Mouse (Mus musculus) MEL (cell line): ENCODE measurements around the gene Mapt. TPM values are rescaled to one million over a fixed set of nuclear protein-coding genes. Genes with fewer than 3 reads are reported as not detected.

Experiments used
- DNase-seq: peaks from one replicate; pipeline ENCODE4 v3.0.0; 2011; ENCODE audit warnings: low read depth, low spot score
- H3K27ac ChIP-seq: 2 replicates; pipeline ENCODE4 v1.5.1; 2012; ENCODE audit warnings: low read depth, mild to moderate bottlenecking, control low read depth, low read length, moderate library complexity; ENCODE audit not compliant: control insufficient read depth
- H3K27me3 ChIP-seq, 2 experiments: fragments of 150-350 bp in 1 of 2; sonication (generic) in 1 of 2; 2 replicates each; pipeline ENCODE4 v1.6.1; 2012; ENCODE audit warnings: low read length in 2 of 2, mild to moderate bottlenecking in 2 of 2, improper control_type of control experiment in 1 of 2, moderate library complexity in 1 of 2; ENCODE audit not compliant: insufficient read depth in 2 of 2, control insufficient read depth in 1 of 2
- H3K36me3 ChIP-seq, 2 experiments: 2 replicates each; pipeline ENCODE4 v1.6.1; 2012 to 2014; ENCODE audit warnings: low read length in 2 of 2, improper control_type of control experiment in 1 of 2, inconsistent platforms in 1 of 2, mild to moderate bottlenecking in 1 of 2; ENCODE audit not compliant: insufficient read depth in 2 of 2, control insufficient read depth in 1 of 2
- H3K4me1 ChIP-seq, 2 experiments: fragments of 150-350 bp in 1 of 2; sonication (generic) in 1 of 2; 2 replicates each; pipeline ENCODE4 v1.6.1; 2012; ENCODE audit warnings: low read length in 2 of 2, improper control_type of control experiment in 1 of 2, mild to moderate bottlenecking in 1 of 2; ENCODE audit not compliant: insufficient read depth in 2 of 2, control insufficient read depth in 1 of 2
- H3K4me3 ChIP-seq, 2 experiments: fragments of 150-350 bp in 1 of 2; sonication (generic) in 1 of 2; 2 replicates each; pipeline ENCODE4 v1.5.1; 2012; ENCODE audit warnings: low read depth in 2 of 2, low read length in 2 of 2, mild to moderate bottlenecking in 2 of 2, moderate library complexity in 2 of 2, control low read depth in 1 of 2, improper control_type of control experiment in 1 of 2; ENCODE audit not compliant: control insufficient read depth in 1 of 2, insufficient read depth in 1 of 2
- H3K79me2 ChIP-seq: 2 replicates; pipeline ENCODE4 v1.6.1; 2012; ENCODE audit warnings: mild to moderate bottlenecking, low read length, moderate library complexity; ENCODE audit not compliant: control insufficient read depth, poor library complexity, insufficient read depth
- H3K9ac ChIP-seq: 2 replicates; pipeline ENCODE4 v1.6.1; 2012; ENCODE audit warnings: low read depth, mild to moderate bottlenecking, control low read depth, low read length, moderate library complexity; ENCODE audit not compliant: control insufficient read depth, poor library complexity, severe bottlenecking
- H3K9me3 ChIP-seq: fragments of 150-350 bp; sonication (generic); replicated peaks from 2 replicates; pipeline ENCODE4 v1.6.1; 2012; ENCODE audit warnings: mild to moderate bottlenecking, low read length, improper control_type of control experiment, moderate library complexity; ENCODE audit not compliant: insufficient read depth
- BHLHE40 ChIP-seq: IDR thresholded peaks from 2 replicates; pipeline ENCODE4 v1.6.1; 2012; ENCODE audit warnings: low read depth, mild to moderate bottlenecking, inconsistent platforms, low read length, improper control_type of control experiment, borderline replicate concordance
- CHD1 ChIP-seq: IDR thresholded peaks from 2 replicates; pipeline ENCODE4 v1.6.1; 2012; ENCODE audit warnings: low read depth, mild to moderate bottlenecking, inconsistent platforms, low read length, improper control_type of control experiment
- CTCF ChIP-seq, 3 experiments: IDR thresholded peaks in 2 of 3; conservative IDR thresholded peaks in 1 of 3; 2 replicates each; pipeline ENCODE4 v1.5.1; 2011 to 2012; ENCODE audit warnings: low read length in 3 of 3, low read depth in 2 of 3, mild to moderate bottlenecking in 2 of 3, improper control_type of control experiment in 1 of 3, inconsistent platforms in 1 of 3, mixed read lengths in 1 of 3, moderate library complexity in 1 of 3; ENCODE audit not compliant: control insufficient read depth in 1 of 3, insufficient read depth in 1 of 3, poor library complexity in 1 of 3, severe bottlenecking in 1 of 3
- E2F4 ChIP-seq: IDR thresholded peaks from 2 replicates; pipeline ENCODE4 v1.6.1; 2011; ENCODE audit warnings: low read depth, low read length, improper control_type of control experiment, borderline replicate concordance
- ETS1 ChIP-seq: IDR thresholded peaks from 2 replicates; pipeline ENCODE4 v1.6.1; 2012; ENCODE audit warnings: low read depth, mild to moderate bottlenecking, inconsistent platforms, low read length, improper control_type of control experiment, moderate library complexity
- GATA1 ChIP-seq: IDR thresholded peaks from 2 replicates; pipeline ENCODE4 v1.6.1; 2011; ENCODE audit warnings: low read depth, low read length, improper control_type of control experiment
- HCFC1 ChIP-seq: IDR thresholded peaks from 2 replicates; pipeline ENCODE4 v1.6.1; 2012; ENCODE audit warnings: low read depth, mild to moderate bottlenecking, inconsistent platforms, low read length, improper control_type of control experiment, moderate library complexity
- JUND ChIP-seq: IDR thresholded peaks from 2 replicates; pipeline ENCODE4 v1.6.1; 2011; ENCODE audit warnings: low read depth, mild to moderate bottlenecking, improper control_type of control experiment, low read length
- KAT2A ChIP-seq: conservative IDR thresholded peaks from 2 replicates; pipeline ENCODE4 v1.6.1; 2012; ENCODE audit warnings: low read depth, low read length, improper control_type of control experiment, inconsistent platforms
- MAFK ChIP-seq: IDR thresholded peaks from 2 replicates; pipeline ENCODE4 v1.6.1; 2011; ENCODE audit warnings: low read depth, mild to moderate bottlenecking, low read length, improper control_type of control experiment, borderline replicate concordance
- MAX ChIP-seq: IDR thresholded peaks from 2 replicates; pipeline ENCODE4 v1.6.1; 2011; ENCODE audit warnings: low read length, improper control_type of control experiment
- MEF2A ChIP-seq: IDR thresholded peaks from 2 replicates; pipeline ENCODE4 v1.6.1; 2014; ENCODE audit warnings: low read depth, mild to moderate bottlenecking, inconsistent platforms, low read length, improper control_type of control experiment; ENCODE audit not compliant: poor library complexity, insufficient replicate concordance, severe bottlenecking; ENCODE audit errors: extremely low read depth
- MXI1 ChIP-seq: IDR thresholded peaks from 2 replicates; pipeline ENCODE4 v1.6.1; 2011; ENCODE audit warnings: mild to moderate bottlenecking, low read depth, low read length, improper control_type of control experiment
- MYB ChIP-seq: IDR thresholded peaks from 2 replicates; pipeline ENCODE4 v1.6.1; 2011; ENCODE audit warnings: mild to moderate bottlenecking, low read depth, low read length, improper control_type of control experiment
- NRF1 ChIP-seq: IDR thresholded peaks from 2 replicates; pipeline ENCODE4 v1.6.1; 2014; ENCODE audit warnings: low read depth, mild to moderate bottlenecking, inconsistent platforms, low read length, improper control_type of control experiment, moderate library complexity; ENCODE audit not compliant: poor library complexity, insufficient read depth, severe bottlenecking
- POLR2AphosphoS5 ChIP-seq: IDR thresholded peaks from 2 replicates; pipeline ENCODE4 v1.6.1; 2012; ENCODE audit warnings: low read depth, borderline replicate concordance, mild to moderate bottlenecking, inconsistent platforms, low read length, moderate library complexity, mixed read lengths
- RCOR1 ChIP-seq: IDR thresholded peaks from 2 replicates; pipeline ENCODE4 v1.6.1; 2012; ENCODE audit warnings: low read depth, mild to moderate bottlenecking, inconsistent platforms, low read length, improper control_type of control experiment
- SIN3A ChIP-seq: IDR thresholded peaks from 2 replicates; pipeline ENCODE4 v1.6.1; 2012; ENCODE audit warnings: low read length, improper control_type of control experiment, inconsistent platforms
- TCF12 ChIP-seq: IDR thresholded peaks from 2 replicates; pipeline ENCODE4 v1.6.1; 2014; ENCODE audit warnings: low read depth, mild to moderate bottlenecking, inconsistent platforms, low read length, improper control_type of control experiment, moderate library complexity
- UBTF ChIP-seq: IDR thresholded peaks from 2 replicates; pipeline ENCODE4 v1.6.1; 2012; ENCODE audit warnings: low read depth, mild to moderate bottlenecking, inconsistent platforms, low read length, improper control_type of control experiment, moderate library complexity, borderline replicate concordance; ENCODE audit not compliant: insufficient read depth
- ZC3H11A ChIP-seq: IDR thresholded peaks from 2 replicates; pipeline ENCODE4 v1.6.1; 2012; ENCODE audit warnings: low read depth, mild to moderate bottlenecking, inconsistent platforms, low read length, improper control_type of control experiment
- ZMIZ1 ChIP-seq: IDR thresholded peaks from 2 replicates; pipeline ENCODE4 v1.6.1; 2012; ENCODE audit warnings: low read depth, mild to moderate bottlenecking, inconsistent platforms, low read length, improper control_type of control experiment, moderate library complexity
- ZNF384 ChIP-seq: IDR thresholded peaks from 2 replicates; pipeline ENCODE4 v1.6.1; 2012; ENCODE audit warnings: low read depth, mild to moderate bottlenecking, inconsistent platforms, low read length, improper control_type of control experiment
- polyA plus RNA-seq, 2 experiments: library from polyadenylated mRNA; stranded (reverse) in 1 of 2; unstranded in 1 of 2; fragments of >175 nt in 1 of 2; fragments of >200 nt in 1 of 2; gene quantifications; 2 replicates each; pipeline versions ENCODE4 v1.2.1 to v1.2.4; 2012; ENCODE audit warnings: low replicate concordance in 2 of 2, low read depth in 1 of 2; ENCODE audit not compliant: insufficient read length in 2 of 2, insufficient read depth in 1 of 2, missing spikeins in 1 of 2
- total RNA-seq: library from RNA; depleted of rRNA; stranded (reverse); fragments of 300-350 nt; gene quantifications from 2 replicates; pipeline ENCODE4 v1.2.3, GENCODE M21; 2012

Gene Mapt
- total and polyA plus RNA-seq, 3 experiments: 0.89 to 1.7 TPM; not detected in 1

- TF ChIP-seq RCOR1 (no peak), UBTF (no peak), POLR2AphosphoS5 (no peak)
Measured at GRCm38 (mm10) chr11:104302628-104303027, 71.4 kb downstream of the Mapt start (continued).

DNA sequence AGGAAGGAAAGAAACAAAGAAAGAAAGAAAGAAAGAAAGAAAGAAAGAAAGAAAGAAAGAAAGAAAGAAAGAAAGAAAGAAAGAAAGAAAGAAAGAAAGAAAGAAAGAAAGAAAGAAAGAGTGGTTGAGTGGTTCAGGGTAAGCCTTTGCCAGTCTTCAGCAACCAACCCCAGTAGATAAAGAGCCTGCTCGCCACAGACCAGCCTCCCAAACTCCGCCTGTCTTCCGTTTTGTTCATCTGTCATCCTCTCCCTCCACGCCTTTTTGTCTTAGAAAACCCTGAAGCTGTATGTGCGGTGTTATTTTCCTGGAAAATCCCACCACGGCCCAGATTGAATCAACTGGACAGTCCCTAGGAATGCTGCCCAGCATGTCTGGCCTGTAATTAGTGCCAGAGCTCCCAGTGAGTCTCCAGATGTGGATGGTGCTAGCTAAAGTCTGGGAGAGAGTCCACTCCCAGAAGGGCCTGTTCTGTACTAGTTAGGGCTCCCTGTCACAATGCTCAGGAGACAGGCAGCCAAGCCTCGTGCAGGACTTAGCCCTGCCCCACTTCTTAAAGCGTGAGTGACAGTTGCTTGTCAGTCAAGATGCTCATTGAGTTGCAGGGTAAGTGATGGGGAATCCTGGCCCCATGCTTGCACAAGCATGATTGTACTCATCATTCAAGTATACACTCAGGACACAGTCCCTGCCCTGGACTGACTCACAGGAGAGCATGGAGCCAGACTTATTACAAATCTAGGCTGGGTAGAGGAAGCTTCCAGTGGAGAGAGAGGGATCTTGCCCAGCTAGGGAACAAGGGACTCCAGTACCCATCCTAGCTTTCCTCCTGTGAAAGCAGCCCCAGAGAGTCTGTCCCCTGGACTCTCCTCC, 72.1 kb downstream of the Mapt start:
- no peaks in the 10 kb centered on the region for H3K27me3 ChIP-seq

GRCm38 (mm10) chr11:104305711-104306110, 74.5 kb downstream of the Mapt start:
- no peaks in the 10 kb centered on the region for H3K79me2 ChIP-seq
- peaks cover 0 to 10% of the 10 kb centered on the region in 2 experiments; a peak in 2 of 4 replicates for H3K36me3 ChIP-seq
- H3K9me3 ChIP-seq: no peaks in the 10 kb centered on the region
- no peak for DNase-seq
- no peak overlapping the region for H3K9ac ChIP-seq
- H3K4me3 ChIP-seq: no peak overlapping the region
- H3K27ac ChIP-seq: no peak overlapping the region
- H3K27me3 ChIP-seq: no peaks in the 10 kb centered on the region
- TF ChIP-seq BHLHE40: no peak
- no peak for TF ChIP-seq SIN3A
- TF ChIP-seq ZNF384: no peak
- no peak for TF ChIP-seq ZMIZ1
- TF ChIP-seq KAT2A: no peak
- TF ChIP-seq TCF12: no peak
- TF ChIP-seq ETS1: no peak
- TF ChIP-seq CHD1: no peak
- no peak for TF ChIP-seq E2F4
- TF ChIP-seq JUND: no peak
- no peak for TF ChIP-seq NRF1
- TF ChIP-seq MAFK: no peak
- no peak for TF ChIP-seq MYB
- TF ChIP-seq HCFC1: no peak
- TF ChIP-seq MAX: no peak
- no peak for TF ChIP-seq CTCF (IDR thresholded peaks at IDR 0.05 in 2 of 3, conservative IDR thresholded peaks at IDR 0.05 in 1 of 3; ENCODE audit: control insufficient read depth in 1 of 3, insufficient read depth in 1 of 3, low read depth in 2 of 3, low read length in 3 of 3, poor library complexity in 1 of 3, severe bottlenecking in 1 of 3)
- TF ChIP-seq MEF2A: no peak
- TF ChIP-seq MXI1: no peak
- no peak for TF ChIP-seq ZC3H11A
- H3K4me1 ChIP-seq: peaks cover 5 to 27% of the 10 kb centered on the region in 2 experiments

More for the DNA sequence above, 72.1 kb downstream of the Mapt start:
- TF ChIP-seq GATA1 (peak; percentile 30; the same call in 1 of the 2 replicates), E2F4 (no peak), ETS1 (no peak)
- no peak overlapping the region for H3K27ac ChIP-seq
- H3K79me2 ChIP-seq: no peaks in the 10 kb centered on the region
- peaks cover 4 to 18% of the 10 kb centered on the region in 2 experiments for H3K4me1 ChIP-seq
- peak overlapping the region; percentile 13; the same call in 1 of the 2 replicates for H3K9ac ChIP-seq
- peaks cover 0 to 7% of the 10 kb centered on the region in 2 experiments; a peak in 2 of 4 replicates for H3K36me3 ChIP-seq
- no peak overlapping the region; a peak in 2 of 4 replicates for H3K4me3 ChIP-seq
- peak; percentile 61 for DNase-seq
- no peaks in the 10 kb centered on the region for H3K9me3 ChIP-seq
